Mouse (Mus musculus) heart, postnatal 0 days (tissue): Measurements from ENCODE around the gene Cstf1. TPM values are rescaled to one million over a fixed set of nuclear protein-coding genes. Genes with fewer than 3 reads are reported as not detected.

Experiments
- ATAC-seq: fragments of 200-750 bp; cut with Nextera tagmentation; 2 replicates; pipeline ENCODE4 v1.8.0; 2017; ENCODE audit warnings: low read depth, moderate number of reproducible peaks, moderate library complexity; ENCODE audit not compliant: insufficient read depth
- DNase-seq: peaks from one replicate; pipeline ENCODE4 v3.0.0-alpha.2; 2016; ENCODE audit warnings: low spot score
- H3K27ac ChIP-seq: fragments of 300-500 bp; sonication (generic); 2 replicates; pipeline ENCODE4 v1.5.1; 2014; ENCODE audit warnings: low read depth, mild to moderate bottlenecking
- H3K27me3 ChIP-seq: fragments of 300-500 bp; sonication (generic); 2 replicates; pipeline ENCODE4 v1.6.1; 2014; ENCODE audit warnings: low read length, mixed read lengths; ENCODE audit not compliant: control insufficient read depth, insufficient read depth
- H3K36me3 ChIP-seq: fragments of 300-500 bp; sonication (generic); replicated peaks from 2 replicates; pipeline ENCODE4 v1.6.1; 2014; ENCODE audit warnings: low read length, mixed read lengths; ENCODE audit not compliant: control insufficient read depth, insufficient read depth
- H3K4me1 ChIP-seq: fragments of 300-500 bp; sonication (generic); 2 replicates; pipeline ENCODE4 v1.6.1; 2014; ENCODE audit warnings: antibody characterized with exemption; ENCODE audit not compliant: control insufficient read depth, insufficient read depth
- H3K4me2 ChIP-seq: fragments of 300-500 bp; sonication (generic); 2 replicates; pipeline ENCODE4 v1.6.1; 2014; ENCODE audit warnings: low read depth, mild to moderate bottlenecking, low read length, moderate library complexity
- H3K4me3 ChIP-seq: fragments of 300-500 bp; sonication (generic); 2 replicates; pipeline ENCODE4 v1.5.1; 2014; ENCODE audit warnings: low read depth, low read length
- H3K9ac ChIP-seq: fragments of 300-500 bp; sonication (generic); replicated peaks from 2 replicates; pipeline ENCODE4 v1.6.1; 2014; ENCODE audit warnings: low read depth, low read length, mixed read lengths
- H3K9me3 ChIP-seq: fragments of 300-500 bp; sonication (generic); replicated peaks from 2 replicates; pipeline ENCODE4 v1.6.1; 2016; ENCODE audit warnings: low read length; ENCODE audit not compliant: control insufficient read depth
- CTCF ChIP-seq: IDR thresholded peaks from 2 replicates; pipeline ENCODE4 v1.5.1; 2016; ENCODE audit warnings: antibody characterized with exemption, control low read depth, low read depth
- EP300 ChIP-seq: IDR thresholded peaks from 2 replicates; pipeline ENCODE4 v1.6.1; 2016; ENCODE audit warnings: antibody characterized with exemption, low read depth
- WGBS: fragments of 180-500 bp; shearing (Covaris S2); extraction: QIAGEN DNeasy Blood & Tissue Kit; methylation state at CpG from one replicate; pipeline ENCODE4 v1.1.7; 2014; 5-methylcytosine and 5-hydroxymethylcytosine counted together
- polyA plus RNA-seq: library from polyadenylated mRNA; unstranded; fragments of >200 nt; fragmentation: Nextera tagmentation; extraction: Ambion mirVana; gene quantifications from 2 replicates; pipeline ENCODE4 v1.2.1, GENCODE M21; 2015
- total RNA-seq: library from RNA; depleted of rRNA; stranded (reverse); fragments of >200 nt; gene quantifications from 2 replicates; pipeline ENCODE4 v1.2.3, GENCODE M21; 2014; ENCODE audit warnings: low replicate concordance

Gene Cstf1
- total and polyA plus RNA-seq, 2 experiments from 2014 or later = 20.3 to 24.0 TPM

- H3K9me3 ChIP-seq = no peaks in the 10 kb centered on the region
- H3K27ac ChIP-seq = no peak overlapping the region
- 30% methylated on average over 6 of the region's 6 CpGs for WGBS
- no peaks in the 10 kb centered on the region for H3K4me1 ChIP-seq
- no peak for TF ChIP-seq CTCF
- no peak overlapping the region for H3K9ac ChIP-seq
- no peak overlapping the region for H3K4me3 ChIP-seq
- H3K27me3 ChIP-seq = 0 out of 2 replicates have a peak, but pooled peaks cover 5% of the 10 kb centered on the region
- no peak overlapping the region for H3K4me2 ChIP-seq
- no peaks in the 10 kb centered on the region for H3K36me3 ChIP-seq
- DNase-seq (no peak), ATAC-seq (no peak)
Observed at GRCm38 (mm10) chr2:172390341-172390740, 19.9 kb downstream of the Cstf1 start.

- 39% methylated on average over 10 of the region's 10 CpGs for WGBS
- ATAC-seq (no peak), DNase-seq (no peak)
- H3K4me2 ChIP-seq = no peak overlapping the region
- no peak overlapping the region for H3K9ac ChIP-seq
- H3K4me3 ChIP-seq = no peak overlapping the region
- TF ChIP-seq EP300 (no peak), CTCF (no peak)
- no peaks in the 10 kb centered on the region for H3K9me3 ChIP-seq
- H3K27ac ChIP-seq = no peak overlapping the region; the same call in 1 of the 2 replicates
- H3K36me3 ChIP-seq = no peaks in the 10 kb centered on the region
- no peaks in the 10 kb centered on the region for H3K4me1 ChIP-seq
- H3K27me3 ChIP-seq = 0 out of 2 replicates have a peak, but pooled peaks cover 5% of the 10 kb centered on the region
Observed at GRCm38 (mm10) chr2:172392041-172392521, 21.6 kb downstream of the Cstf1 start.

- Histone ChIP-seq H3K4me3 (no peak within 1 kb of the TSS), H3K9me3 (no peaks in the 10 kb centered on the region), H3K27ac (no peak within 1 kb of the TSS), H3K9ac (no peak within 1 kb of the TSS), H3K27me3 (0 out of 2 replicates have a peak, but pooled peaks cover 5% of the 10 kb centered on the region), H3K4me2 (peak within 1 kb of the TSS; percentile 34; the same call in 1 of the 2 replicates), H3K4me1 (no peaks in the 10 kb centered on the region), H3K36me3 (no peaks in the 10 kb centered on the region)
- ATAC-seq (no peak), DNase-seq (no peak)
- WGBS = 17% methylated on average over 13 of the region's 13 CpGs
- TF ChIP-seq CTCF (no peak), EP300 (no peak)
Observed at GRCm38 (mm10) chr2:172393391-172394051, 23.0 kb downstream of the Cstf1 start, which contains the start of gene Cass4. Gene Cass4 (plus strand): TSS chr2:172393794.

GRCm38 (mm10) chr2:172394052-172394392 lies 23.5 kb downstream of the Cstf1 start:
- no peak overlapping the region for H3K4me3 ChIP-seq
- WGBS = 47% methylated on average over 2 of the region's 2 CpGs
- no peaks in the 10 kb centered on the region for H3K36me3 ChIP-seq
- DNase-seq (no peak), ATAC-seq (no peak)
- H3K27ac ChIP-seq = no peak overlapping the region
- H3K9me3 ChIP-seq = no peaks in the 10 kb centered on the region
- no peak overlapping the region for H3K9ac ChIP-seq
- H3K4me1 ChIP-seq = no peaks in the 10 kb centered on the region
- H3K27me3 ChIP-seq = 0 out of 2 replicates have a peak, but pooled peaks cover 5% of the 10 kb centered on the region
- H3K4me2 ChIP-seq = peak overlapping the region; percentile 34; the same call in 1 of the 2 replicates
- TF ChIP-seq CTCF (no peak), EP300 (no peak)

- ATAC-seq = no peak
- no peak overlapping the region for H3K4me3 ChIP-seq
- TF ChIP-seq CTCF (no peak), EP300 (no peak)
- WGBS = 71% methylated on average over 4 of the region's 4 CpGs
- no peak overlapping the region for H3K27ac ChIP-seq
- H3K36me3 ChIP-seq = no peaks in the 10 kb centered on the region
- 0 out of 2 replicates have a peak, but pooled peaks cover 5% of the 10 kb centered on the region for H3K27me3 ChIP-seq
- no peaks in the 10 kb centered on the region for H3K9me3 ChIP-seq
- H3K4me2 ChIP-seq = no peak overlapping the region
- no peak overlapping the region for H3K9ac ChIP-seq
- no peak for DNase-seq
- H3K4me1 ChIP-seq = no peaks in the 10 kb centered on the region
Observed at GRCm38 (mm10) chr2:172394671-172395070, 24.2 kb downstream of the Cstf1 start.

- no peak overlapping the region for H3K27ac ChIP-seq
- no peak overlapping the region for H3K4me3 ChIP-seq
- 43% methylated on average over 8 of the region's 9 CpGs for WGBS
- no peaks in the 10 kb centered on the region for H3K9me3 ChIP-seq
- no peak overlapping the region for H3K9ac ChIP-seq
- 0 out of 2 replicates have a peak, but pooled peaks cover 5% of the 10 kb centered on the region for H3K27me3 ChIP-seq
- ATAC-seq (no peak), DNase-seq (no peak)
- no peak overlapping the region for H3K4me2 ChIP-seq
- no peaks in the 10 kb centered on the region for H3K4me1 ChIP-seq
- no peak for TF ChIP-seq EP300
- TF ChIP-seq CTCF = no peak
- no peaks in the 10 kb centered on the region for H3K36me3 ChIP-seq
Observed at GRCm38 (mm10) chr2:172395961-172396360, 25.5 kb downstream of the Cstf1 start.
